Mouse (Mus musculus): ENCODE data around the gene Mmp2. TPM values are rescaled to one million over a fixed set of nuclear protein-coding genes. Genes with fewer than 3 reads are reported as not detected.

Gene Mmp2
- total and polyA plus RNA-seq, 2 experiments = 1.9 to 4.1 TPM

DNA sequence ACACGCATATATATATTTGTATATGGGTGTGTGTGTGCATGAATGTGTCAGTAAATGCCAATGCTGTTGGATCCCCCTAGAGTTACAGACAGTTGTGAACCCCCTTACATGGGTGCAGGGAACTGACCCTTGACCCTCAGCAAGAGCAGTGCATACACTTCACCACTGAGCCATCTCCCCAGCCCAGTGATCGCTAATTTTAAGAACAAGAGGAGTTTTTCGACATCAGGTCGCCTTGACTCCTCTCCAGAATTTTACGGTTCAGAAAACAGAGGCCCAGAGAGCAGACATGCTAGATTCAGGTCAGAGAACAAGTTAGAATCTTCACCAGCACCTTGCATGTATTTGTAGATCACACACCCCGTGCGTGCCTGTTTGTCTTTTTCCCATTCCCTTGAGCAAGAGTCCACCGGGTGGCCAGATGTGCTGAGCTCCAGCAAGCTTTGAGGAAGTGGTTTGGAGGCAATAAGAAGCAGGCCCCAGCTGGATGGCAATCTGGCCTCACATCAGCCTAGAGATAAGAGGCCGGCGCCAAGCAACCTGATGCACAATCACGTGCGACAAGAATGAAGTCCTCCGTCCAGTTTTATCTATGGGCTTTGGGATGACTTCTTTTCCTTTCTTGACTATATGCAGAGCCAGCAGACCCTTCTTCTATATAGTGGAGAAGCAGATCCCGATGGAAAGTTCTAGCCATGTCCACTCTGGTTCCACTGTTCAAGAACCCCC, 33.1 kb upstream of the Mmp2 start:
- no peak overlapping the region for H3K4me3 ChIP-seq (ENCODE audit: insufficient read depth, low read depth, low read length)
- no peaks in the 10 kb centered on the region for H3K27me3 ChIP-seq (ENCODE audit: control insufficient read depth, insufficient read depth, low read length)
- WGBS = 71% methylated on average over 14 of the region's 14 CpGs
- no peak overlapping the region for H3K9ac ChIP-seq (ENCODE audit: low read depth, low read length)
- TF ChIP-seq POLR2A (IDR thresholded peaks at IDR 0.05; ENCODE audit: extremely low read depth, insufficient read depth, low read length) (no peak), CTCF (IDR thresholded peaks at IDR 0.05; ENCODE audit: low read depth, low read length) (no peak)
- H3K79me2 ChIP-seq (ENCODE audit: control insufficient read depth, insufficient read depth, low read length) = no peaks in the 10 kb centered on the region
- no peak overlapping the region for H3K27ac ChIP-seq (replicated peaks; ENCODE audit: insufficient read depth, low read depth, low read length)
- no peaks in the 10 kb centered on the region for H3K36me3 ChIP-seq (ENCODE audit: control insufficient read depth, insufficient read depth, low read length)
- H3K4me1 ChIP-seq (ENCODE audit: control insufficient read depth, insufficient read depth, low read length) = no peaks in the 10 kb centered on the region
- DNase-seq (ENCODE audit: extremely low read depth, low read depth, low spot score) = no peak

DNA sequence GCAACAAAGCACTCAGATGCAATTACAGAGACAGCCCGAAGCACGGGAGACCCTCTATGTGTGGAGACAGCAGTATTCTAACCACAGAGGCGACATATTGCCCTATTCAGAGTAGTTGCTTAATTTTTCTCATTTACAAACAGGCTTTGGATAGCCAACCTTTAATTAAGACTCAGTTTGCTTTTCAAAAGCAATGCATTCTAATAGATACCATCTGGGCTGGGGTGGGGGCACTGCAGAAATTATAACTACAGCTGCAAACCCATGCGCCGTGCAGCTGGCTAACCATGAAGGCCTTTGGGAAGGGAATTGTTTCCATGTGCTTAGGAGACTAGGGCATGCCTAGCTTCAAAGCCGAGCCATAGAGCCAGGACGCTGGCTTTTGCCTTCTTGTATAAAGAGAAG, 29.6 kb upstream of the Mmp2 start:
- Histone ChIP-seq H3K36me3 (ENCODE audit: control insufficient read depth, insufficient read depth, low read length) (no peaks in the 10 kb centered on the region), H3K27ac (replicated peaks; ENCODE audit: insufficient read depth, low read depth, low read length) (no peak overlapping the region), H3K27me3 (ENCODE audit: control insufficient read depth, insufficient read depth, low read length) (no peaks in the 10 kb centered on the region), H3K4me1 (ENCODE audit: control insufficient read depth, insufficient read depth, low read length) (no peaks in the 10 kb centered on the region), H3K79me2 (ENCODE audit: control insufficient read depth, insufficient read depth, low read length) (no peaks in the 10 kb centered on the region), H3K9ac (ENCODE audit: low read depth, low read length) (no peak overlapping the region), H3K4me3 (ENCODE audit: insufficient read depth, low read depth, low read length) (no peak overlapping the region)
- TF ChIP-seq POLR2A (IDR thresholded peaks at IDR 0.05; ENCODE audit: extremely low read depth, insufficient read depth, low read length) = no peak
- no peak for TF ChIP-seq CTCF (IDR thresholded peaks at IDR 0.05; ENCODE audit: low read depth, low read length)
- WGBS = 82% methylated on average over 7 of the region's 7 CpGs
- no peak for DNase-seq (ENCODE audit: extremely low read depth, low read depth, low spot score)

DNA sequence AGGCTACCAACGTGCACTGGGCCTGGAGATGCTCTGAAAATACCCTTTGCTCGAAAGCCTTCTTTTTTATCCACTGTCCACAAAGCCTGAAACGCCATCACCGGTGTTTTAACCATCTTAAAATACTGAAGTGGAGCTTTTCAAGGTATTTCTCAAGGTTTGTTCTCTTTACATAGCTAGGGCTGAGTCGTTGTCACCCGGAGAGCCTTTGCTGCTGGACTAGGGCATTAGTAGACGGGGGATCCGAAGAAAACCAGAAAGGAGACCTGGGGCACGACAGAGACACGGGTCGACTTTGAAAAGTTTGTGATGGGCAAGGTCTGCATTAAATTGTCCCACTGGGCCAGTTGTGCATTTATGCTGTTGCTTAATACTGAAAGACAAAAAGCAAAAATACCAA, 27.7 kb upstream of the Mmp2 start:
- no peak overlapping the region for H3K4me3 ChIP-seq (ENCODE audit: insufficient read depth, low read depth, low read length)
- H3K27ac ChIP-seq (replicated peaks; ENCODE audit: insufficient read depth, low read depth, low read length) = no peak overlapping the region
- WGBS = 85% methylated on average over 11 of the region's 11 CpGs
- H3K36me3 ChIP-seq (ENCODE audit: control insufficient read depth, insufficient read depth, low read length) = no peaks in the 10 kb centered on the region
- DNase-seq (ENCODE audit: extremely low read depth, low read depth, low spot score) = no peak
- no peaks in the 10 kb centered on the region for H3K79me2 ChIP-seq (ENCODE audit: control insufficient read depth, insufficient read depth, low read length)
- TF ChIP-seq CTCF (IDR thresholded peaks at IDR 0.05; ENCODE audit: low read depth, low read length) (no peak), POLR2A (IDR thresholded peaks at IDR 0.05; ENCODE audit: extremely low read depth, insufficient read depth, low read length) (no peak)
- no peak overlapping the region for H3K9ac ChIP-seq (ENCODE audit: low read depth, low read length)
- no peaks in the 10 kb centered on the region for H3K4me1 ChIP-seq (ENCODE audit: control insufficient read depth, insufficient read depth, low read length)
- H3K27me3 ChIP-seq (ENCODE audit: control insufficient read depth, insufficient read depth, low read length) = no peaks in the 10 kb centered on the region

DNA sequence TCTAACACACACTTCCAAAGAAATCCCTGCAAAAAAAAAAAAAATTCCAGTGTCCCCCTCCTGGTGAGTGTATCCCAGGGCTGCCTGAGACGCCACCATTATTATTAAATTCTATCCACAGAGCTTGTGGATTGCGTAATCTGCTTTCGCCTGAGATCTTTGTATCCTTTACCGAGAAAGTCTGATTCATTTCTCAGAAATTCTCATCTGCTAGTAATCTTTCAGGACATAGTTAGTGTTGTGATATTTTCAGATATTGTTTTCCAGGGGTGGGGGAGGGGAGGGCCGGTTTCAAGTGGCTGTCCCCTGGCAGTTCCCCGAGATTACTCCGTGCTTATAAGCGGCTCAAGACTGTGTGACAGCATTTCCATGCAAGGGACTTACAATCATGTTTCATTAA, 25.9 kb upstream of the Mmp2 start:
- no peak for TF ChIP-seq POLR2A (IDR thresholded peaks at IDR 0.05; ENCODE audit: extremely low read depth, insufficient read depth, low read length)
- no peak for TF ChIP-seq CTCF (IDR thresholded peaks at IDR 0.05; ENCODE audit: low read depth, low read length)
- WGBS = 72% methylated on average over 8 of the region's 8 CpGs
- no peak overlapping the region for H3K9ac ChIP-seq (ENCODE audit: low read depth, low read length)
- H3K27ac ChIP-seq (replicated peaks; ENCODE audit: insufficient read depth, low read depth, low read length) = no peak overlapping the region
- no peaks in the 10 kb centered on the region for H3K36me3 ChIP-seq (ENCODE audit: control insufficient read depth, insufficient read depth, low read length)
- H3K4me1 ChIP-seq (ENCODE audit: control insufficient read depth, insufficient read depth, low read length) = no peaks in the 10 kb centered on the region
- no peak for DNase-seq (ENCODE audit: extremely low read depth, low read depth, low spot score)
- H3K27me3 ChIP-seq (ENCODE audit: control insufficient read depth, insufficient read depth, low read length) = no peaks in the 10 kb centered on the region
- H3K79me2 ChIP-seq (ENCODE audit: control insufficient read depth, insufficient read depth, low read length) = no peaks in the 10 kb centered on the region
- H3K4me3 ChIP-seq (ENCODE audit: insufficient read depth, low read depth, low read length) = no peak overlapping the region

DNA sequence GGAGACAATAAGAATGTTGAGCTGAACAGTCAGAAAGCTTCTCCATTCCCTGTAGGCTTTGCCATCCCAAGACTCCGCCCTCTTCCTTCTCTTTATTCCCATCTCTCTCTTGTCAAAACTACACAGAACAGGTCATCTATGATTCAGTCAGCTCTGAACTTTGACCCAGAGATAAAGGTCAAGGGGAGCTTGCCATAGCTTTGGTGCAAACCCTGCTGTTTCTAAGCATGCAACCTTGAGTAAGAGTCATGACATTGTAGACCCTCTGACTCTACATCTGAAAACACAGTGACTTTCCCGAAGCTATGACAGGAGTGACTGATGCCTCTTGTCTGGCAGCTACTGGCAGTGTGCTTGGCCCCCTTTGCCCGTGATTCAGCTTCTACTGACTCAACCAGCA, 24.5 kb upstream of the Mmp2 start:
- Histone ChIP-seq H3K27ac (replicated peaks; ENCODE audit: insufficient read depth, low read depth, low read length) (no peak overlapping the region), H3K4me3 (ENCODE audit: insufficient read depth, low read depth, low read length) (no peak overlapping the region), H3K9ac (ENCODE audit: low read depth, low read length) (no peak overlapping the region), H3K27me3 (ENCODE audit: control insufficient read depth, insufficient read depth, low read length) (no peaks in the 10 kb centered on the region), H3K79me2 (ENCODE audit: control insufficient read depth, insufficient read depth, low read length) (no peaks in the 10 kb centered on the region), H3K36me3 (ENCODE audit: control insufficient read depth, insufficient read depth, low read length) (no peaks in the 10 kb centered on the region), H3K4me1 (ENCODE audit: control insufficient read depth, insufficient read depth, low read length) (no peaks in the 10 kb centered on the region)
- no peak for DNase-seq (ENCODE audit: extremely low read depth, low read depth, low spot score)
- TF ChIP-seq CTCF (IDR thresholded peaks at IDR 0.05; ENCODE audit: low read depth, low read length) (no peak), POLR2A (IDR thresholded peaks at IDR 0.05; ENCODE audit: extremely low read depth, insufficient read depth, low read length) (no peak)
- WGBS = 70% methylated on average over 3 of the region's 3 CpGs

DNA sequence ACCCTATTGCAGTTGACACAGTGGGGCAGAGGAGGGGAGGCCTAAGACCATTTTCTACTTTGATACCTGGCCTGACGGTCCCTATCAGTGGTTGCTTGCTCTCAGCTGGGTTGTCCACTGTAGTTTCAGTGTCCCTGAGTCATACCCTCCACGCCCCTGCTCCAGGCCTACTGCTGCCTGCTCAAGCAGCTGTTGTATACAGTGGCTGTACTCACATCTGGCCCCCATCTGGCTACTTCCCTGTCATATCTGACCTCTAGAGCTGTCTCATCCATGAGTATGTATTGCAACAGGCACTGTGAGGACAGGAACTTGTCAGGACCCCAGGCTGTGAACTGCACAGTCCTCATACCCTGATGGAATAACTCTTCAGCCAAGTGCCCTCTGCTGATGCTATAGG, 14.3 kb upstream of the Mmp2 start:
- no peak overlapping the region for H3K27ac ChIP-seq (replicated peaks; ENCODE audit: insufficient read depth, low read depth, low read length)
- H3K79me2 ChIP-seq (ENCODE audit: control insufficient read depth, insufficient read depth, low read length) = no peaks in the 10 kb centered on the region
- H3K27me3 ChIP-seq (ENCODE audit: control insufficient read depth, insufficient read depth, low read length) = no peaks in the 10 kb centered on the region
- no peaks in the 10 kb centered on the region for H3K4me1 ChIP-seq (ENCODE audit: control insufficient read depth, insufficient read depth, low read length)
- TF ChIP-seq CTCF (IDR thresholded peaks at IDR 0.05; ENCODE audit: low read depth, low read length) (no peak), POLR2A (IDR thresholded peaks at IDR 0.05; ENCODE audit: extremely low read depth, insufficient read depth, low read length) (no peak)
- H3K4me3 ChIP-seq (ENCODE audit: insufficient read depth, low read depth, low read length) = no peak overlapping the region
- DNase-seq (ENCODE audit: extremely low read depth, low read depth, low spot score) = no peak
- H3K9ac ChIP-seq (ENCODE audit: low read depth, low read length) = no peak overlapping the region
- no peaks in the 10 kb centered on the region for H3K36me3 ChIP-seq (ENCODE audit: control insufficient read depth, insufficient read depth, low read length)
- WGBS = 73% methylated on average over 2 of the region's 2 CpGs

Measured in liver, adult 2 months (tissue).